Mouse (Mus musculus) lung, adult 10 weeks (tissue): ENCODE results near the gene Olfr1295. TPM values are rescaled to one million over a fixed set of nuclear protein-coding genes. Genes with fewer than 3 reads are reported as not detected.

ENCODE experiments used
- polyA plus RNA-seq: library from polyadenylated mRNA; stranded (reverse); fragments of 350-450 nt; fragmentation: Illumina TruSeq; extraction: RNeasy Lipid Tissue Mini Kit (QIAGEN cat#74804); gene quantifications from one replicate; pipeline ENCODE4 v1.2.3, GENCODE M21; 2014; ENCODE audit warnings: low read depth, low replicate concordance; ENCODE audit not compliant: insufficient read depth

Gene Olfr1295
- polyA plus RNA-seq = not detected

DNA sequence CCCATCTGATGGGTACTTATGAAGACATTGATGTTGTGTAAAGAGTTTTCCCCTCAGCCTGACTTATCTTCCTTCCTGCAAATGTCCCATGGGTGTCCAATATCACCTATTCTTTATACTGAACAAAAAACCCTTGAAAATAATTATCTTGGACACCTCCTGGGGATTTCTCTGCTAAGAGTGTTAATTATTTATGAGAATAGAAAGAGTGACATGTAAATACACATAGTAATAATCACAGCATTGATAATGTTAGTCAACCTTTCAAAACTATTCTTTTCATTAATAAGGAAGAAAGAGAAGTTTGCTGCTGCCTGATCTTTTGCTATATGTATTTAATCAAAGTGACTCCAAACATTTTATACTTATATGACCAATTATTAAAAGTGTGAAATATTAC is at the start of gene Olfr1295:
Gene Olfr1295, minus strand, starts transcription at position 101 of the 400 bp plus-strand sequence.

DNA sequence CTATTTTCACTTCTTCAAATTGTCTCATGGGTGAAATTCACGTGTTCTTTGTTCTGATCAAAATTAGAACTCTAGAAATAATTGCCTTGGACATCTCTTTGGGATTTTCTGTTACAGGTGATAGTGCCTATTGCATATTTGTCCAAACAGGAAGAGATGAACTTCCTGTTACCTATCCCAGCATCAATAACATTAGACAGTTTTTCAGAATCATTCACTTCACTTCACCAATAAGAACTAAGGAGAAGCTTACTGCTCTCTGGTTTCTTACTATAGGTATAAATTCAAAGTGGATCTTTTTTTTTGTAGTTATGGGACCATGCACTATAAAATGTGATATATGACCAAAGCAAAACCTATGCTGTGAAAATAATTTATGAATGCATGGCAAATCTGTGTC is 29.3 kb downstream of the Olfr1295 start, which contains the start of gene Olfr1294:
Gene Olfr1294, minus strand, starts transcription at position 101 of the 400 bp plus-strand sequence.

DNA sequence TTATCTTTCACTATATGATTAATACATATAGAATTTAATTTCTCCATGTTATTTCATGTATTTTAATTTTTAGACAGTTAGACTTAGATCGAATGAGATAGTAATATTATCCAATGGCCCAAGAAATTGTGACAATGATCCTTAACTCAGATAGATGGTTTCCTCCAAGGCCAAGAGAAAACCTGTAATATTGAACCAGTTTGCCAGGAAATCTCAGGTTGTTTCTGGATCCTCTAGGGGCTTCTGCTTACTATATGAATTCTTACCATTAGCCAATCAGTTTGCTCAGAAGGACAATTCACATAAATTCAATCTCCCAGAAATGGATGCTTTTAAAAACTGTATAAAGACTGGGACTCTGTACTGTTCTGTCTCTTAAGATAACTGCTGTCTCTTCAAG is 44.6 kb downstream of the Olfr1295 start, which contains the start of gene Olfr1293-ps:
Gene Olfr1293-ps, plus strand, starts transcription at position 301 of the 400 bp plus-strand sequence.

Other genes starting within 250 kb of the Olfr1295 start
- not detected for gene Olfr1281, start 243.2 kb downstream of the Olfr1295 start, polyA plus RNA-seq
- gene Olfr1282, start 233.6 kb downstream of the Olfr1295 start, polyA plus RNA-seq = not detected
- gene Olfr1283, start 202.9 kb downstream of the Olfr1295 start, polyA plus RNA-seq = not detected
- not detected for gene Olfr1284, start 194.2 kb downstream of the Olfr1295 start, polyA plus RNA-seq
- not detected for gene Olfr1286, start 146.6 kb downstream of the Olfr1295 start, polyA plus RNA-seq
- not detected for gene Olfr1287, start 120.5 kb downstream of the Olfr1295 start, polyA plus RNA-seq
- gene Olfr1288, start 95.6 kb downstream of the Olfr1295 start, polyA plus RNA-seq = not detected
- gene Olfr1289, start 88.9 kb downstream of the Olfr1295 start, polyA plus RNA-seq = not detected
- not detected for gene Olfr1290, start 75.9 kb downstream of the Olfr1295 start, polyA plus RNA-seq
- not detected for gene Olfr1291-ps1, start 72.5 kb downstream of the Olfr1295 start, polyA plus RNA-seq
- gene Olfr1293-ps, start 44.5 kb downstream of the Olfr1295 start, polyA plus RNA-seq = not detected
- not detected for gene Olfr1294, start 29.4 kb downstream of the Olfr1295 start, polyA plus RNA-seq
- not detected for gene Olfr1297, start 56.8 kb upstream of the Olfr1295 start, polyA plus RNA-seq
- not detected for gene Olfr1298, start 79.5 kb upstream of the Olfr1295 start, polyA plus RNA-seq
- gene Olfr1299, start 91.7 kb upstream of the Olfr1295 start, polyA plus RNA-seq = not detected
- gene Olfr1301, start 181.3 kb upstream of the Olfr1295 start, polyA plus RNA-seq = not detected
- gene Olfr1302, start 207.7 kb upstream of the Olfr1295 start, polyA plus RNA-seq = not detected